Mouse (Mus musculus): ENCODE data around the gene Plxna4. TPM values are rescaled to one million over a fixed set of nuclear protein-coding genes. Genes with fewer than 3 reads are reported as not detected.
A peak's percentile ranks its signal among the peaks of the same experiment; 100 is the strongest.

The Plxna4 gene
- polyA plus RNA-seq, 1 experiment from 2014 or later = 5.5 TPM

DNA sequence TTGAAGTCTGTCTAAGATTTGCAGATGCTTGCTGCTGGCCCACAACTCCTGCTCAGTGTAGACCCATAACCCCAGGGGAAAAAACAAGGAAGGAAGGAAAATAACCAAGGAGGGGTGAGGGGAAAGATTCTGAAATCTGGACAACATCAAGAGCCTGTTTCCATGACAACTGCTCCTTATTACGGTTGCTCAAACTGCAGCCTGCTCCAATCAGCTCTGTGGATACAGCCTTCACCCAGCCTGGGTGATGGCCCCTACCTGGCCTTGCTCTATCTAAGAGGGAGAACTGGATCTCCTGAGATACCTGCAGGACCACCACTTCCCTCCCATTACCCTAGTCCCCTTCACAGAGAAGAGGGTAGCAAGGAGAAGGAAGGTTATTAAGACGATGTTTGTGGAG lies 143.6 kb downstream of the Plxna4 start:
- no peaks in the 10 kb centered on the region for H3K27me3 ChIP-seq

DNA sequence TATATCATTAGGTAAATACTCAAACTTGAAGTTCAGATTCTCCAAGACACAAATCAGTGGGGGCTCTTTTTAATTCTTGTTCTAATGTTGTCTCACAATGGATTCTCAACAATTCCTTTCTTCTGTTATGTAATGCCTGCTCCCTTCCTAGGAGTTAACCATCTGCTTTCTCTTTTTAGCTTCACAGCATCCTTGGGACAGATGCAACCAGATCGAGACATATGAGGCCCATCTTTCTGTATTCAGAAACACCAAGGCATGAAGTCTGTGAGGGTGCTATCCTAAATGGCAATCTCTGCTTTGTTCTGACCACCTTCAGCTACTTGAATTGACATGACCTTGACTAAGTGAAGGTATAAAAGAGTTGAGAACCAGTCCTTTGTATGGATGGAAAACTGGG lies 144.3 kb downstream of the Plxna4 start:
- H3K4me3 ChIP-seq = no peak overlapping the region
- H3K9me3 ChIP-seq = no peaks in the 10 kb centered on the region
- H3K9ac ChIP-seq = no peak overlapping the region
- 78% methylated on average over 1 of the region's 1 CpGs for WGBS
- H3K4me2 ChIP-seq (replicated peaks) = no peak overlapping the region
- H3K36me3 ChIP-seq = no peaks in the 10 kb centered on the region
- H3K4me1 ChIP-seq = peaks cover 9% of the 10 kb centered on the region
- ATAC-seq (ENCODE audit: insufficient number of reproducible peaks, insufficient read depth, low FRiP score, low TSS enrichment) = no peak
- no peak overlapping the region for H3K27ac ChIP-seq
- no peaks in the 10 kb centered on the region for H3K27me3 ChIP-seq

More for the DNA sequence above, 143.6 kb downstream of the Plxna4 start:
- Histone ChIP-seq H3K4me1 (peaks cover 9% of the 10 kb centered on the region), H3K9me3 (no peaks in the 10 kb centered on the region), H3K27ac (no peak overlapping the region), H3K4me3 (no peak overlapping the region), H3K36me3 (no peaks in the 10 kb centered on the region), H3K4me2 (replicated peaks) (no peak overlapping the region), H3K9ac (no peak overlapping the region)
- 53% methylated on average over 2 of the region's 2 CpGs for WGBS
- no peak for ATAC-seq (ENCODE audit: insufficient number of reproducible peaks, insufficient read depth, low FRiP score, low TSS enrichment)

DNA sequence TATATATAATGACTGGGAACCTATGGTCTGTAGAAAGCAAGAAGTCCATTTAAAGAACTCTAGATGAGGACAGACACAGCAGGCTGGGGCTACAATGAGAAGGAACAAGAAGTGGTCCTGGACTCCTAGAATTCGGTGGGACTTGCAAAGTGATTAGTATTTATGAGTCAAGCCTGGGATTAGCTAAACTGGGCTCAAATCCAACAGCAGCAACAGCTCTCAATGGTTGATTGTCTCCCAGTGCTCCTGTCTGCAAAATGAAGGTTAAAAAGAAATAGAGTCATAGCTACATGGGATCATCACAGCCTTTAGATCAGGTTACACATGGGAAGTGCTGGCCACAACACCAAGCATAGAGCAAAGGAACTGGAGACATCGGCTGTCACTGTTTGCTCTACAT lies 148.6 kb downstream of the Plxna4 start:
- no peak for ATAC-seq (ENCODE audit: insufficient number of reproducible peaks, insufficient read depth, low FRiP score, low TSS enrichment)
- no peaks in the 10 kb centered on the region for H3K27me3 ChIP-seq
- no peak overlapping the region for H3K27ac ChIP-seq
- H3K9me3 ChIP-seq = no peaks in the 10 kb centered on the region
- H3K4me2 ChIP-seq (replicated peaks) = no peak overlapping the region
- H3K9ac ChIP-seq = no peak overlapping the region
- H3K4me1 ChIP-seq = peaks cover 2% of the 10 kb centered on the region
- no peak overlapping the region for H3K4me3 ChIP-seq
- no peaks in the 10 kb centered on the region for H3K36me3 ChIP-seq
- WGBS = 83% methylated on average over 2 of the region's 2 CpGs

DNA sequence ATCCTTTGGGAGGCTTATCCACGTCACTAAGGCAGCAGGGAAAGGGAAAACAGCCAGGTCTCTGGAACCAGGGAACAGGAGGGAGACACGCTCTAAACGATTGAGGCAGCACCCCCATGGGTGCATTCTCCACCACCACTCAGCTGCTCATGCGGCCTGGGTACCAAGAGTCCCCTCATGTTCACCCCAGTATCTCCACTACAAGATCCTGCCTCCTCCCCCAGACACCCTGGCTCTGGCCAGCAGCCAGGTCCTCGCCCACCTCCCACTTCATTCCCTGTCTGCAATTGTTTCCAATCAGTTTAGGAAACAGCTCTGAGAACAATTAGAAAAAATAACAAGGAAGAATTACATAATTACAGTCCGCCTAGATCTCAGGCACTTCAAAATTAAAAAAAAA lies 150.8 kb downstream of the Plxna4 start:
- no peaks in the 10 kb centered on the region for H3K9me3 ChIP-seq
- no peaks in the 10 kb centered on the region for H3K36me3 ChIP-seq
- no peak overlapping the region for H3K4me3 ChIP-seq
- 61% methylated on average over 6 of the region's 6 CpGs for WGBS
- no peak overlapping the region for H3K4me2 ChIP-seq (replicated peaks)
- ATAC-seq (ENCODE audit: insufficient number of reproducible peaks, insufficient read depth, low FRiP score, low TSS enrichment) = no peak
- no peak overlapping the region for H3K27ac ChIP-seq
- H3K27me3 ChIP-seq = no peaks in the 10 kb centered on the region
- H3K9ac ChIP-seq = no peak overlapping the region
- H3K4me1 ChIP-seq = no peaks in the 10 kb centered on the region; the same call in 1 of the 2 replicates

DNA sequence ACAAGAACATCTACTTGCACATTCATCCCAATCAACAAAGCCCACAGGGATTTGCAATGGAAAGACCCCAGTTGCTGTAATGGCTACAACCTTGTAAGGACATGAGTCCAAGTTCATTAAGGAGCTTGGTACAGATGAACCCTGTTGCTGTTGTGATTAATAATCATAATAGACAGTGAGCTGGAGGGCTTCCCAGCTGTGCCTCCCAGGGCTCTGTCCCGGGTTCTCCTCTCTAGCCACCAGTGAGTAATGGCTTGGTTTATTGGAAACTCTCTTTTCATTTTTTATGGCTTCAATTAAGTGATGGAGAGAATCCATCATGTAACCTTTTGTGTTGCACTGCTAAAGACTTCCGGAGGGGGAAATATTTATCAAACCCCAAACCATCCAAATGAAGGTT lies 164.9 kb downstream of the Plxna4 start:
- ATAC-seq (ENCODE audit: insufficient number of reproducible peaks, insufficient read depth, low FRiP score, low TSS enrichment) = no peak
- H3K9ac ChIP-seq = no peak overlapping the region
- no peaks in the 10 kb centered on the region for H3K9me3 ChIP-seq
- no peak overlapping the region for H3K4me2 ChIP-seq (replicated peaks)
- WGBS = 86% methylated on average over 2 of the region's 2 CpGs
- H3K27ac ChIP-seq = no peak overlapping the region
- no peak overlapping the region for H3K4me3 ChIP-seq
- H3K27me3 ChIP-seq = no peaks in the 10 kb centered on the region
- no peaks in the 10 kb centered on the region for H3K36me3 ChIP-seq
- no peaks in the 10 kb centered on the region for H3K4me1 ChIP-seq

DNA sequence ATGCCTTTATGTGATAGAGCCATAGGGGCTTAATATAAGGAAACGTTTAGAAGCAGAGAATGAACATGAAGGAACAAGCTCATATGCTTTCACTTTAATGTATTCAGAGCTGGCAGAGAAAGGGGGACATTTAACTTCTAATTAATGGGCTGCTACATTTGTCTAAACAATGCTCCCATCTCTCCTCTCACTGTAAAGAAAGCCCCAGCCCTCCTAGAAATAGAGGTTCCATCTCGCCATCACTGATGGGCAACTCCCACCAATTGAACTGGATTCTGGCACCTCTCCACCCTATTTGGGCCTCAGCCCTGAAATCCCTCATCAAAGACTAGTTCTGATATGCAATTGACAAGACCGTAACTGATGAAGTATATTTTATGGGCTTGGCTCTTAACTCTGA lies 167.4 kb downstream of the Plxna4 start:
- 80% methylated on average over 3 of the region's 3 CpGs for WGBS
- Histone ChIP-seq H3K4me2 (replicated peaks) (no peak overlapping the region), H3K4me3 (no peak overlapping the region), H3K9ac (no peak overlapping the region), H3K27ac (no peak overlapping the region), H3K36me3 (no peaks in the 10 kb centered on the region), H3K9me3 (no peaks in the 10 kb centered on the region), H3K4me1 (no peaks in the 10 kb centered on the region), H3K27me3 (no peaks in the 10 kb centered on the region)
- ATAC-seq (ENCODE audit: insufficient number of reproducible peaks, insufficient read depth, low FRiP score, low TSS enrichment) = no peak

DNA sequence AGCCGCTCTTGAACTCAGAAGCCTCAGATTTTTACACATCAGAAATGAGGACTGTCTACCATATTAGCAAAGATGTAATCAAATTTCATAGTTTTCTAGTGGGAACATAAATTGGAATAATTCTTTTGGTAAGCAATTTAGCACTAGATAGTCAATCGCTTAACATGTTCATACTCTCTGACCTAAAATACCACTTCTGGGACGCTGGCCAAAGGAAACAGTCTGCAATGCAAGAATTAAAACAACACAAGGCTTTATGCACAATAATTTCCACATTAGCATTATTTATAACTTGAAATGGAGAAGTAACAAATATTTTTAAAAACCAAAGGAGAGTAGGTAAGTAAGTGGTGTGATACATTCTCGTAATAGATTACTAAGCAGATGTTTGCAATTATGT lies 170.6 kb downstream of the Plxna4 start:
- Histone ChIP-seq H3K27ac (no peak overlapping the region), H3K9ac (no peak overlapping the region), H3K27me3 (no peaks in the 10 kb centered on the region), H3K4me3 (no peak overlapping the region), H3K9me3 (no peaks in the 10 kb centered on the region), H3K4me1 (peaks cover 6% of the 10 kb centered on the region; the same call in 1 of the 2 replicates), H3K4me2 (replicated peaks) (no peak overlapping the region), H3K36me3 (no peaks in the 10 kb centered on the region)
- WGBS = 72% methylated on average over 4 of the region's 4 CpGs
- ATAC-seq (ENCODE audit: insufficient number of reproducible peaks, insufficient read depth, low FRiP score, low TSS enrichment) = no peak

DNA sequence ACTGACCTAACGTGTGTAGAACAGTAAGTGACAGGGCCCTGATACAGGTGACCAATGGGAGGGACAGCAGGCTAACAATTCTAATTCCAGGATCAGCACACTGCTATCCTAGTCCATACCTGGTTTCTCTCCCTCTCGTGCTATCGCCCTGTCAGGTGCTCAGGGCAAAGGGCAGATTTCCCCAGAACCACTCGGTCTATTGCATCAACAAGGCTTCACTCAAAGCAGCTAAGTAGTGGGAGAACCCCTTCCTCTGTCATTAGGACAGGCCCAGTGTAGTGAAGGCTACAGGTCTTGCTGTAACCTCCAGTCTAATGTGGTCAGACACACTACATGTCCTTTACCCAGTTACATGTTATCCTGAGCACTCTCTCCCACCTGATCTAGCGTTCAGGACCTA lies 176.7 kb downstream of the Plxna4 start:
- Histone ChIP-seq H3K4me2 (replicated peaks) (no peak overlapping the region), H3K27me3 (no peaks in the 10 kb centered on the region), H3K4me1 (peaks cover 10% of the 10 kb centered on the region), H3K4me3 (no peak overlapping the region), H3K9me3 (no peaks in the 10 kb centered on the region), H3K36me3 (no peaks in the 10 kb centered on the region), H3K9ac (no peak overlapping the region), H3K27ac (no peak overlapping the region)
- ATAC-seq (ENCODE audit: insufficient number of reproducible peaks, insufficient read depth, low FRiP score, low TSS enrichment) = no peak
- 81% methylated on average over 5 of the region's 5 CpGs for WGBS

DNA sequence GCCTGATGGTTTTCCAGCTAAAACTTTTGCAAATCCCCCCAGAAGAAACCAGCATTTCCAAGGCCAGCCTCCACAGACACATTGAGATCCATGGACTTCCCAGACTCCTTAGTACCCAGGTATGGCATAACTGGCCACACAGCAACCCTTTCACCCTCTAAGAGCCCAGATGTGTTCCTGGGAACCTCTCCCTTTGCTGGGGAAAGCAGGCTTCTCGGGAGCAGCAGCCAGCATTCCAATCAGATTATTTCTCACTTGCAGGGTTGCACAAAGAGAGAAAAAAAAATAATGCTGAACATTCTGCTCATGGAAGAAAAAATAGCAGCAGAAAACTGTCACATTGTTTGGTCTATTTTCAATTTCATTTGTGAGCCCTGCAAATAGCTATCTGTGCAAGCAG lies 178.4 kb downstream of the Plxna4 start:
- no peaks in the 10 kb centered on the region for H3K27me3 ChIP-seq

DNA sequence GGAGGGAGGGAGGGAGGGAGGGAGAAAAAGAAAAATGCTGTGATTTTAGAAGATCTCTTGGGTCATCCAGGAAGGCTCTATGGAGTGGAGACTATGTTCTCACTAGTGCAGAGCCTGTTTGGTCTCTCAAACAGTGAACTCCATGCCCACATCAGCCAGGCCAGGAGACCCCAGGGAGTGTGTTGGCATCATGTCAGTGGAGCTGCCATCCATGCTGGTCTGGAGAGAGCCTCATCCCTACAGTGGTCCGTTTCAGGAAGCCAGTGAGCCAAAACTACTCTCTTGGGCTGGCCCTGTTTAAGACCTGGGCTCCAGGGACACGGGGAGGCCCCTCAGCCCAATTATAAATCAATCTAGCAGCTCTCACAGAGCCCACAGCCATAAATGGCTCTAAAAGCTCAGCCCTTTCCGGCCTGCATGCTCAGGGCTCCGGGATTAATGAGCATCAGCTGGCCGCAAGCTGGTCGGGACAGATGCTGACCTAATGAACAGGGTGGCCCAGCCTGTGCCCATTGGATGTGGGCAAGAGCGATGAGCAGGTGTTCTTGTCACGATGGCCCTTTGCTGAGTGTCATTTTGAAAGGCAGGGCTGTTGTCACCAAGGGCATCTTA lies 180.3 kb downstream of the Plxna4 start:
- no peak overlapping the region for H3K27ac ChIP-seq
- 36% methylated on average over 8 of the region's 8 CpGs for WGBS
- H3K36me3 ChIP-seq = no peaks in the 10 kb centered on the region
- H3K4me1 ChIP-seq = peaks cover 7% of the 10 kb centered on the region
- H3K9ac ChIP-seq = no peak overlapping the region
- H3K4me2 ChIP-seq (replicated peaks) = no peak overlapping the region
- H3K4me3 ChIP-seq = no peak overlapping the region
- ATAC-seq (ENCODE audit: insufficient number of reproducible peaks, insufficient read depth, low FRiP score, low TSS enrichment) = 0 out of 2 replicates have a peak, but pooled peaks have one; percentile 6
- no peaks in the 10 kb centered on the region for H3K9me3 ChIP-seq
- H3K27me3 ChIP-seq = no peaks in the 10 kb centered on the region

More for the DNA sequence above, 178.4 kb downstream of the Plxna4 start:
- Histone ChIP-seq H3K27ac (no peak overlapping the region), H3K9ac (no peak overlapping the region), H3K9me3 (no peaks in the 10 kb centered on the region), H3K4me3 (no peak overlapping the region), H3K36me3 (no peaks in the 10 kb centered on the region), H3K4me2 (replicated peaks) (no peak overlapping the region), H3K4me1 (peaks cover 10% of the 10 kb centered on the region)
- ATAC-seq (ENCODE audit: insufficient number of reproducible peaks, insufficient read depth, low FRiP score, low TSS enrichment) = no peak
- WGBS = 31% methylated on average over 1 of the region's 1 CpGs

DNA sequence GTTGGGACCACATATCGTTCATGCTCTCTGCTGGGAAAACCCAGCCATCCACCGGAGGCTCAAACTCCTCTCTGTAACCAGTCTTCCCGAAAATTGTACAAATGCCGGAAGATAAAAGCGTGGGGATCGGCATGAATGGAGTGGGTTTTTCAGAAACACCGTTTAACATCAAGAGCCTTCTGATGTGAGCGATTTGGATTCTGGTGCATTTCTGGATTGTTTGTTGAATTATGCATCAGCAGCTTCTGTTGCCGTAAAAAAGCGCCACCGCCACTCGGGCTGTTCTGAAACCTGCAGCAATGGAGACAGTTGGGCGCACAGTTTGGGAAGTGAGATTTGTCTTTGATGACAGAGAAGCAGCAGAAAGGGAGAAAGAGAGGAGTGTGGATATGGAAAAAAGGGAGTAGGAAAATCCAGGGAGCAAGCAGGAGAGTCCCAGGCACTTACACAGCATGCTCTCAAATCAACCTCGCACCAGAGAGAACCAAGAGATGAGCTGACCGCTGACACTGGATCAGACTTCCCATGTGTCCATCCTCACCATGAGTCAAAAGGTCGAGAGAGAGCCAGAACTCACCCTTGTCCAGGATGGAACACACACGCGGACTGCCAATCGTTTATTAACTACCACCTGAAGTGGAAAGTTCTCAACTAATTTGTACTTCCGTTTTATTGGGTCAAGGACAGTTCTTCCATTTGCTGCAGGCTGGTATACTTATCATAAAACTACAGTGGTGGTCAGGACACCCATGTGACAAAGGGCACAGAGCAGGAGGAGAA lies 181.5 kb downstream of the Plxna4 start:
- H3K4me3 ChIP-seq = no peak overlapping the region
- no peak overlapping the region for H3K4me2 ChIP-seq (replicated peaks)
- H3K4me1 ChIP-seq = peaks cover 4% of the 10 kb centered on the region; the same call in 1 of the 2 replicates
- 84% methylated on average over 20 of the region's 20 CpGs for WGBS
- no peaks in the 10 kb centered on the region for H3K9me3 ChIP-seq
- no peak for ATAC-seq (ENCODE audit: insufficient number of reproducible peaks, insufficient read depth, low FRiP score, low TSS enrichment)
- no peak overlapping the region for H3K27ac ChIP-seq
- no peak overlapping the region for H3K9ac ChIP-seq
- no peaks in the 10 kb centered on the region for H3K36me3 ChIP-seq
- no peaks in the 10 kb centered on the region for H3K27me3 ChIP-seq

DNA sequence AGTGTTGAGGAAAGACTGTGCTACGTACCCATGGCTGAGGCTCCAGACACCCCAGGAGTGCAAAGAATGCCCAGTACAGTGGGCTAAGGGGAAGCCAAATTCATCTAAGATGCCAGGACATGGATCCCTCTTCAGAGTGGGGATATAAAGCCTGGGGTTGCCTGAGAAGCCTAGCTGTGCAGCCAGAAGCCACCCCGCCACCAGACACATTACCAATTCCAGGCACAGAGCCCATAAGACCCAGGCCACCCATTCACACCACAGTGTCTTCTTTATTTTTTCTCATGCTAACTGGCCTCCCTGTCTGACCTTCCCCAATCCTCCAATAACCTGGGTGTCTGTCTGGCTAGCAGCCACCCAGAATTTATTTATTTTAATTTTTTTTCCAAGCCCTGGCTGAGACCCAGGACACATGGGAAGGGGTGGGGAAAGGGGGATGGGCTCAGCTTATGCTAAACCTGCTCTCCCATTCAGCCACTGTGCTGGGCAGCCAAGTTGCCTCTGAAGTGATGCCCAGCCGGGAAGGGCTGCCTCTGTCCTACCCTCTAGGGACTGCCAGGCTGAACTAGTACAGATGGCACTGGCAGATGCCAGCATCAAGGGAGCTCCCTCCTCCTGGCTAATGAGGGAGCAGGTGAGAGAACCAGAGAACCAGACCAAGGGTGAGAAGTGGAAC lies 185.3 kb downstream of the Plxna4 start:
- peaks cover 2% of the 10 kb centered on the region; the same call in 1 of the 2 replicates for H3K4me1 ChIP-seq
- ATAC-seq (ENCODE audit: insufficient number of reproducible peaks, insufficient read depth, low FRiP score, low TSS enrichment) = no peak
- H3K9ac ChIP-seq = no peak overlapping the region
- no peaks in the 10 kb centered on the region for H3K9me3 ChIP-seq
- H3K27me3 ChIP-seq = no peaks in the 10 kb centered on the region
- no peak overlapping the region for H3K27ac ChIP-seq
- H3K4me3 ChIP-seq = no peak overlapping the region
- H3K4me2 ChIP-seq (replicated peaks) = no peak overlapping the region
- H3K36me3 ChIP-seq = no peaks in the 10 kb centered on the region
- WGBS = 79% methylated on average over 3 of the region's 3 CpGs

Measured in embryonic facial prominence, embryonic 12.5 days (tissue).